Mouse (Mus musculus): ENCODE data around the gene Srbd1.

Gene Srbd1

GRCm38 (mm10) chr17:86144537-86145078 is 367 bp downstream of the Srbd1 start:
- DNase-seq (ENCODE audit: low spot score) = no peak

GRCm38 (mm10) chr17:86135835-86136234 is 9.1 kb downstream of the Srbd1 start:
- no peak for DNase-seq (ENCODE audit: low spot score)

- no peak for DNase-seq (ENCODE audit: low spot score)
Measured at GRCm38 (mm10) chr17:86134461-86134860, 10.5 kb downstream of the Srbd1 start.

- DNase-seq (ENCODE audit: low spot score) = no peak
Measured at GRCm38 (mm10) chr17:86132534-86132933, 12.4 kb downstream of the Srbd1 start.

- DNase-seq (ENCODE audit: low spot score) = no peak
Measured at GRCm38 (mm10) chr17:86128198-86128597, 16.8 kb downstream of the Srbd1 start.

- no peak for DNase-seq (ENCODE audit: low spot score)
Measured at GRCm38 (mm10) chr17:86125908-86126307, 19.1 kb downstream of the Srbd1 start.

- DNase-seq (ENCODE audit: low spot score) = no peak
Measured at GRCm38 (mm10) chr17:86123146-86123545, 21.8 kb downstream of the Srbd1 start.

- DNase-seq (ENCODE audit: low spot score) = no peak
Measured at GRCm38 (mm10) chr17:86096875-86097274, 48.1 kb downstream of the Srbd1 start.

GRCm38 (mm10) chr17:86093124-86093523 is 51.9 kb downstream of the Srbd1 start:
- DNase-seq (ENCODE audit: low spot score) = no peak

- DNase-seq (ENCODE audit: low spot score) = no peak
Measured at GRCm38 (mm10) chr17:86091631-86092030, 53.3 kb downstream of the Srbd1 start.

- no peak for DNase-seq (ENCODE audit: low spot score)
Measured at GRCm38 (mm10) chr17:86089893-86090588, 54.9 kb downstream of the Srbd1 start.

- no peak for DNase-seq (ENCODE audit: low spot score)
Measured at GRCm38 (mm10) chr17:86087922-86088321, 57.1 kb downstream of the Srbd1 start.

- no peak for DNase-seq (ENCODE audit: low spot score)
Measured at GRCm38 (mm10) chr17:86086191-86086590, 58.8 kb downstream of the Srbd1 start.

GRCm38 (mm10) chr17:86083207-86083606 is 61.8 kb downstream of the Srbd1 start:
- DNase-seq (ENCODE audit: low spot score) = no peak

GRCm38 (mm10) chr17:86078060-86078459 is 66.9 kb downstream of the Srbd1 start:
- no peak for DNase-seq (ENCODE audit: low spot score)

- no peak for DNase-seq (ENCODE audit: low spot score)
Measured at GRCm38 (mm10) chr17:86067444-86067843, 77.5 kb downstream of the Srbd1 start.

- DNase-seq (ENCODE audit: low spot score) = no peak
Measured at GRCm38 (mm10) chr17:86065833-86066232, 79.1 kb downstream of the Srbd1 start.

- peak; percentile 14 for DNase-seq (ENCODE audit: low spot score)
Measured at GRCm38 (mm10) chr17:86063461-86063860, 81.5 kb downstream of the Srbd1 start.

- DNase-seq (ENCODE audit: low spot score) = no peak
Measured at GRCm38 (mm10) chr17:86060911-86061310, 84.1 kb downstream of the Srbd1 start.

- no peak for DNase-seq (ENCODE audit: low spot score)
Measured at GRCm38 (mm10) chr17:86040221-86040984, 104.6 kb downstream of the Srbd1 start.

GRCm38 (mm10) chr17:86039741-86040140 is 105.2 kb downstream of the Srbd1 start:
- DNase-seq (ENCODE audit: low spot score) = no peak

- DNase-seq (ENCODE audit: low spot score) = no peak
Measured at GRCm38 (mm10) chr17:86038211-86038648, 106.7 kb downstream of the Srbd1 start.

- DNase-seq (ENCODE audit: low spot score) = no peak
Measured at GRCm38 (mm10) chr17:86035576-86035975, 109.4 kb downstream of the Srbd1 start.
